Mouse (Mus musculus): ENCODE measurements around the gene Dapk1. TPM values are rescaled to one million over a fixed set of nuclear protein-coding genes. Genes with fewer than 3 reads are reported as not detected.

Dapk1 gene
- polyA plus RNA-seq, 1 experiment from 2014 or later = 34.5 TPM

DNA sequence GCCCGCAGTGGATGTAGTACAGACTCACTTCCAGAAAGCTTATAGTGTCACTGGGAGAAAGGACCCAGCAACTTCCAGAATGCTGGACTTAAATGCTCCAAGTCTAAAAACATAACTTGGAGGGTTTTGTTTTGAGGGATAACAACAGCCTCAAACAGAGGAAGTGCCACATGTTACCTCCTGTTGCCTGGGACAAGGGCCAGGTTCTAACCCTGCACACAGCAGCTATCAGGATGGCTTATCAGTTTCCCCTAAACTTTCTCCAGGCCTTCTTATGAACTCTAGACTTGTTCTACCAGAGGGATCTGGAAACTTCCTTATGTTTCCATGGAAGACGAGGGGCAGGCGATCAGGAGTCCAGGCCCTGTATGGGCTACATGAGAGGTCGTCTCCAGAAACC lies 85.7 kb downstream of the Dapk1 start:
- Histone ChIP-seq H3K36me3 (ENCODE audit: control insufficient read depth, insufficient read depth, low read length) (no peaks in the 10 kb centered on the region), H3K27me3 (ENCODE audit: control insufficient read depth, insufficient read depth, low read length) (no peaks in the 10 kb centered on the region), H3K4me3 (ENCODE audit: low read depth, low read length) (no peak overlapping the region), H3K4me1 (ENCODE audit: control insufficient read depth, insufficient read depth, low read length) (peaks cover 20% of the 10 kb centered on the region; the same call in 1 of the 2 replicates), H3K9me3 (ENCODE audit: control insufficient read depth, low read length) (no peaks in the 10 kb centered on the region), H3K9ac (replicated peaks; ENCODE audit: low read depth, low read length) (no peak overlapping the region), H3K27ac (ENCODE audit: low read depth, low read length) (no peak overlapping the region), H3K4me2 (ENCODE audit: low read depth, low read length) (no peak overlapping the region)
- WGBS = 91% methylated on average over 4 of the region's 4 CpGs
- no peak for ATAC-seq (ENCODE audit: low read depth)

DNA sequence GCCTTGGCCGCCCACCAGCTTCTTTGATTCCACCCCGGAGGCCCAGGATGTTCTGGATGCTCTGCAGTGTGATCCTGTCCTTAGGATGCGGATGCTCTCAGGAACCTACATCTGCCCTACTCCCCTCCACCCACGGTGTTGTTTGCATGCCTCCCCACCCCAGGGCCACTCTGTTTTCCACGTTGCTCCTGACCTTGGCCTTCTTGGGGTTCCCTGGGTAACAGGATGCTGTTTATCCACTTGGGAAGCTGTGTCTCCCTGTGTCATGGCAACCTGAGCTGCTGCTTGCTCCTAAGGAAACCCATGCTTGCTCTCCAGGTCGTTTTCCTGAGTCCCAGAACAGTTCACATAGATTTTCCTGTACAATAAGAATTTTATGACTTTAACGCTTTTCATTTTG lies 86.1 kb downstream of the Dapk1 start:
- ATAC-seq (ENCODE audit: low read depth) = no peak
- Histone ChIP-seq H3K27me3 (ENCODE audit: control insufficient read depth, insufficient read depth, low read length) (no peaks in the 10 kb centered on the region), H3K9ac (replicated peaks; ENCODE audit: low read depth, low read length) (no peak overlapping the region), H3K9me3 (ENCODE audit: control insufficient read depth, low read length) (no peaks in the 10 kb centered on the region), H3K27ac (ENCODE audit: low read depth, low read length) (no peak overlapping the region), H3K36me3 (ENCODE audit: control insufficient read depth, insufficient read depth, low read length) (no peaks in the 10 kb centered on the region), H3K4me1 (ENCODE audit: control insufficient read depth, insufficient read depth, low read length) (peaks cover 20% of the 10 kb centered on the region; the same call in 1 of the 2 replicates), H3K4me3 (ENCODE audit: low read depth, low read length) (no peak overlapping the region), H3K4me2 (ENCODE audit: low read depth, low read length) (no peak overlapping the region)
- 71% methylated on average over 7 of the region's 7 CpGs for WGBS

DNA sequence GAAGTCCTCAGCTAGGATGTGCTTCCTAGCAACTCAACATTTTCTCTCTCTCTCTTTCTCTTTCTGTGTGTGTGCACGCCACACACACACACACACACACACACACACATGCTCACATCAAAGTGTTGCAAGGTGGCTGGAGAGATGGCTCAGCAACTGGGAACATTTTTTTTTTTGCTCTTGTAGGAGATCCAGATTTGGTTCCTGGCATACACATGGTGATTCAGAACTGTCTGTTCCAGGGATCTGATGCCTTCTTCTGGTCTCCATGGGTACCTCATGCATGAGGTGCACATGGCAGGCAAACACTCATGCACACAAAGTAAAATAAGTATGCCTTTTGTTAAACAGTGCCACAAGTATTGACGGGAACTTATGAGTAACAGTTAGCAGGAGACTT lies 89.2 kb downstream of the Dapk1 start:
- Histone ChIP-seq H3K4me3 (ENCODE audit: low read depth, low read length) (no peak overlapping the region), H3K9ac (replicated peaks; ENCODE audit: low read depth, low read length) (no peak overlapping the region), H3K27me3 (ENCODE audit: control insufficient read depth, insufficient read depth, low read length) (no peaks in the 10 kb centered on the region), H3K4me1 (ENCODE audit: control insufficient read depth, insufficient read depth, low read length) (peaks cover 9% of the 10 kb centered on the region; the same call in 1 of the 2 replicates), H3K4me2 (ENCODE audit: low read depth, low read length) (no peak overlapping the region), H3K36me3 (ENCODE audit: control insufficient read depth, insufficient read depth, low read length) (no peaks in the 10 kb centered on the region), H3K9me3 (ENCODE audit: control insufficient read depth, low read length) (no peaks in the 10 kb centered on the region), H3K27ac (ENCODE audit: low read depth, low read length) (no peak overlapping the region)
- WGBS = 98% methylated on average over 2 of the region's 2 CpGs
- no peak for ATAC-seq (ENCODE audit: low read depth)

DNA sequence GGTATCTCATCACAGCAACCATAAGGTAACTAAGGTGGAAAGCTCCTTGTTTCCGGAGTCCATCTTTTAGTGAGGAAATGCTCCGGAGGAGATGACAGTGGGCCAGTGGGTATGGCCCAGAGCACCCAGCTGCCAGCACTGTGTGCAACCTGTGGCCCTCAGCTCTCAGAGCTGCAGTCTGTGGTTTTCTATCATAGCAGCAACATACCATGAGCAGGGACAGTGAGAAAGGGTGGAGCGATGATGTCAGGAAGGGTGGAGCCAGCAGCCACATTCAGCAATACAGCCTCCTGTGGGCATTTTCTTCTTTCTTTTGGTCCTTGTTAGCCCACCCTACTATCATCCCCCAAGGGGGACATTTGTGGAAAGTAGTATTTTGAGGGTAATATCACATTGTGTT lies 90.2 kb downstream of the Dapk1 start:
- Histone ChIP-seq H3K4me3 (ENCODE audit: low read depth, low read length) (no peak overlapping the region), H3K36me3 (ENCODE audit: control insufficient read depth, insufficient read depth, low read length) (peaks cover 4% of the 10 kb centered on the region; the same call in 1 of the 2 replicates), H3K4me2 (ENCODE audit: low read depth, low read length) (no peak overlapping the region), H3K27me3 (ENCODE audit: control insufficient read depth, insufficient read depth, low read length) (no peaks in the 10 kb centered on the region), H3K4me1 (ENCODE audit: control insufficient read depth, insufficient read depth, low read length) (peaks cover 9% of the 10 kb centered on the region; the same call in 1 of the 2 replicates), H3K9me3 (ENCODE audit: control insufficient read depth, low read length) (no peaks in the 10 kb centered on the region), H3K9ac (replicated peaks; ENCODE audit: low read depth, low read length) (no peak overlapping the region), H3K27ac (ENCODE audit: low read depth, low read length) (no peak overlapping the region)
- 96% methylated on average over 3 of the region's 3 CpGs for WGBS
- ATAC-seq (ENCODE audit: low read depth) = no peak

DNA sequence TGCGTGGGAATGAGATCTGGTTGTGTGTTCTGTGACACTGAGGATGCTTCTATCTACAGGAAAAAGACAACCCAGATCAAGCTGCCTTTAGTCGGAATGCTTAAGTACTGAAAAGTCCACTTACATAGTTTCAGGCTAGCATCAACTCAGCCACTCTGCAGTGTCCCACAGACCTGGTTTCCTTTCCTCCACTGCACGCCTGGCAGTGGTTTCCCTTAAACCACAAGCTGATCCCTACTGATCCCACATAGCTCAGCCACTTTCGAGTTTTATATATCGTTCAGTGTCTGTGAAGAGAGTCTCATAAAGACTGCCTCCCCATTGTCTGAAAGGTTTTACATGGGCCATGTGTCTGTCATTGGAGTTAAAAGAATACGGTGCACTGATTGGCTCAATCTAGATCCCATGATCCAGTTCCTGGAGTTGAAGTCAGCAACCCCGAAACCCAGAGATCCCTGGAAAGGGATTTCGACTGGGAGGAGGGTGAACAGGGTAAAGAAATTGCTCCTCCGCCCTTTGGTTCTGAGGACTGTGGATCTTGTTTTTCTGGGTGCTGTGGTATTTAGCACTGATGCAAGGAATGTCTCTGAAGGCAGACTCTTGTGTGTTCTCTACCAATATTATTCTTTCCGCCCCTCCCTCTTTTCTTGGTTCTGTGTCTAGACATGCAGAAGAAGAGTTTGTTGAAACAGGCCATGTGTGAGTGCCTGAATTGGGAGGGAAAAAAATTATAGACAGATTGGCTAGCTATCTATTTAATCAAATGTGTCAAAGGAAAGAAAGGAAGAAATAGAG lies 93.6 kb downstream of the Dapk1 start:
- H3K27ac ChIP-seq (ENCODE audit: low read depth, low read length) = no peak overlapping the region
- 69% methylated on average over 10 of the region's 10 CpGs for WGBS
- H3K4me2 ChIP-seq (ENCODE audit: low read depth, low read length) = no peak overlapping the region
- H3K9ac ChIP-seq (replicated peaks; ENCODE audit: low read depth, low read length) = no peak overlapping the region
- H3K9me3 ChIP-seq (ENCODE audit: control insufficient read depth, low read length) = no peaks in the 10 kb centered on the region
- H3K4me3 ChIP-seq (ENCODE audit: low read depth, low read length) = no peak overlapping the region
- no peaks in the 10 kb centered on the region for H3K4me1 ChIP-seq (ENCODE audit: control insufficient read depth, insufficient read depth, low read length)
- no peak for ATAC-seq (ENCODE audit: low read depth)
- no peaks in the 10 kb centered on the region for H3K27me3 ChIP-seq (ENCODE audit: control insufficient read depth, insufficient read depth, low read length)
- H3K36me3 ChIP-seq (ENCODE audit: control insufficient read depth, insufficient read depth, low read length) = peaks cover 4% of the 10 kb centered on the region; the same call in 1 of the 2 replicates

DNA sequence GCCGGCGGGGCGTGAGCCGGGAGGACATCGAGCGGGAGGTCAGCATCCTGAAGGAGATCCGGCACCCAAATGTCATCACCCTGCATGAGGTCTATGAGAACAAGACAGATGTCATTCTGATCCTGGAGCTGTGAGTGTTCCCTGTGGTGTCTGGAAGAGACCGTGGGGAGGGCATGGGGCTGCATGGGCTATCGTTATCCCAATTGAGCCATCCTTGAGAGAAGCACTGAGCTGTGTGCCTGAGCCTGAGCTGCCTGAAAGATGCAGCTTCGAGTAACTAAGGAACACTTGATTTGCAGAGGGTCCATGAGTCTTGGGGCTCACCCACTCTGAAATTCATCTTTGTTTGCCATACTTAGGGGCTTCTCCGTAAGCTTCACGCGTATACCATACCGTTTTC lies 94.6 kb downstream of the Dapk1 start:
- no peaks in the 10 kb centered on the region for H3K27me3 ChIP-seq (ENCODE audit: control insufficient read depth, insufficient read depth, low read length)
- H3K4me3 ChIP-seq (ENCODE audit: low read depth, low read length) = no peak overlapping the region
- peaks cover 4% of the 10 kb centered on the region; the same call in 1 of the 2 replicates for H3K36me3 ChIP-seq (ENCODE audit: control insufficient read depth, insufficient read depth, low read length)
- H3K9ac ChIP-seq (replicated peaks; ENCODE audit: low read depth, low read length) = no peak overlapping the region
- no peak overlapping the region for H3K4me2 ChIP-seq (ENCODE audit: low read depth, low read length)
- WGBS = 85% methylated on average over 14 of the region's 14 CpGs
- no peak overlapping the region for H3K27ac ChIP-seq (ENCODE audit: low read depth, low read length)
- H3K9me3 ChIP-seq (ENCODE audit: control insufficient read depth, low read length) = no peaks in the 10 kb centered on the region
- ATAC-seq (ENCODE audit: low read depth) = no peak
- H3K4me1 ChIP-seq (ENCODE audit: control insufficient read depth, insufficient read depth, low read length) = no peaks in the 10 kb centered on the region

DNA sequence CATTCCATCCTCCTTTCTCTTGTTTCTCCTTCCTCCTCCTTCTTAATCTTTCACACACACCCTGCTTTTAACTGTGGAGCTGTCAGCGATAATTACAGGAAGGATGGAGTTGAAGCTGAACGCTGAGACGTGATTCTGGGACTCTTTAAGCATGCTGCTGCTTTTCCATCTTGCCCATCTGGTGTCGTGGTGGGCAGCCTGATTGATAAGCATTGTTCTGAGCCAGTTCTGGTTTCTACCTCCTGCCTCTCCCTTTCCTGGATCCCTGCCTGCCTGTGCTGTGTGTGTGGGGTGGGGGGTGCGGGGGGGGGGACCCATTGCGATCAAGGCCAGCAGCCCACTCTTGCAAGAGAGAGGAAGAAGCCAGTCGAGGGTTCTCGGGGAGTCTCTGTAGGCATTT lies 95.0 kb downstream of the Dapk1 start:
- H3K27ac ChIP-seq (ENCODE audit: low read depth, low read length) = no peak overlapping the region
- 64% methylated on average over 8 of the region's 8 CpGs for WGBS

DNA sequence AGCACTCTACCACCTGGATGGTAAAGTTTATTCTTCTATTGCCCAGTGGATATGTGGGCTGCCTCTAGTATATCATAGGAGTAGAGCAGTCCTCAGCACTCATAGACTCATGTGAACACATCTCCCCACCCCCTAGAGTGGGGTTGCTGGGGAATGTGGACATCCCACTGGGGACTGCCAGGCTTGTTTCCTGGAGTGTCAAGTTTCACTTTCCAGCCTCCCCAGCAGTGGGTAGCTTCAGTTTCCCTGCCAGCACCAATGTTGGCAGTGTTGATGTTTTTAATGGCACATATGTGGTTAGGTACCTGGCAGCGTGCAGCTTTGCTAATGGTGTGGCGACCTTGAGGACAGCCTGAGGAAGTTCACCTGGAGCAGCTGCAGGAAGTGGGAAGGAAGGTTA lies 96.3 kb downstream of the Dapk1 start:
- Histone ChIP-seq H3K9me3 (ENCODE audit: control insufficient read depth, low read length) (no peaks in the 10 kb centered on the region), H3K27ac (ENCODE audit: low read depth, low read length) (no peak overlapping the region), H3K4me3 (ENCODE audit: low read depth, low read length) (no peak overlapping the region), H3K27me3 (ENCODE audit: control insufficient read depth, insufficient read depth, low read length) (no peaks in the 10 kb centered on the region), H3K9ac (replicated peaks; ENCODE audit: low read depth, low read length) (no peak overlapping the region), H3K4me1 (ENCODE audit: control insufficient read depth, insufficient read depth, low read length) (no peaks in the 10 kb centered on the region), H3K4me2 (ENCODE audit: low read depth, low read length) (no peak overlapping the region), H3K36me3 (ENCODE audit: control insufficient read depth, insufficient read depth, low read length) (peaks cover 4% of the 10 kb centered on the region; the same call in 1 of the 2 replicates)
- 91% methylated on average over 2 of the region's 2 CpGs for WGBS
- ATAC-seq (ENCODE audit: low read depth) = no peak

More for the DNA sequence above, 95.0 kb downstream of the Dapk1 start:
- Histone ChIP-seq H3K4me1 (ENCODE audit: control insufficient read depth, insufficient read depth, low read length) (no peaks in the 10 kb centered on the region), H3K4me2 (ENCODE audit: low read depth, low read length) (no peak overlapping the region), H3K36me3 (ENCODE audit: control insufficient read depth, insufficient read depth, low read length) (peaks cover 4% of the 10 kb centered on the region; the same call in 1 of the 2 replicates), H3K4me3 (ENCODE audit: low read depth, low read length) (no peak overlapping the region), H3K9ac (replicated peaks; ENCODE audit: low read depth, low read length) (no peak overlapping the region), H3K27me3 (ENCODE audit: control insufficient read depth, insufficient read depth, low read length) (no peaks in the 10 kb centered on the region), H3K9me3 (ENCODE audit: control insufficient read depth, low read length) (no peaks in the 10 kb centered on the region)
- no peak for ATAC-seq (ENCODE audit: low read depth)

DNA sequence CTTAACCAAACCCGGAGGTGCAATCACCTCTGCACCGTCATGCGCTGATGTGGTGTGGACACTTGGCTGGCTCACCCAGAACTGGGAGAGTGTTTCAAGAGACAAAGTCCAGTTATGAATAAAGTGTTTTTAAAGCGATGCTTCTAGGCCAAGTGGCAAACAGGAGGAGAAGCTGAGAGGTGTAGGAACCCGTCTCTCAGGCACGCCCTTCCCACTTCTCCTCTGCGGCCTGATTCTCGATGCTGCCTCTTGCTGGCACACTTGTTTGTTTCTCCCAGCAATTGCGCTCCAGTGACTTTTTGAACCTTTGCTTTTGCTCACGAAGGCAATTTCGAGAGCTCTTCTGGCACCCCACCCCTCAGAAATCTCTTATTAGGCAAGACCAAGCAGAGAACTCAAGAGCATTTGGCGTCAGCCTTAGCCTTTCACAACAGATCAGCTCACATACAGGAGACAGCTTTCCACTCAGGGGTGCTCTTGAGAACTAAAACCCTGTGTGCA lies 100.0 kb downstream of the Dapk1 start:
- Histone ChIP-seq H3K4me2 (ENCODE audit: low read depth, low read length) (no peak overlapping the region), H3K9me3 (ENCODE audit: control insufficient read depth, low read length) (no peaks in the 10 kb centered on the region), H3K36me3 (ENCODE audit: control insufficient read depth, insufficient read depth, low read length) (peaks cover 2% of the 10 kb centered on the region; the same call in 1 of the 2 replicates), H3K4me3 (ENCODE audit: low read depth, low read length) (no peak overlapping the region), H3K9ac (replicated peaks; ENCODE audit: low read depth, low read length) (no peak overlapping the region), H3K27me3 (ENCODE audit: control insufficient read depth, insufficient read depth, low read length) (no peaks in the 10 kb centered on the region), H3K27ac (ENCODE audit: low read depth, low read length) (no peak overlapping the region), H3K4me1 (ENCODE audit: control insufficient read depth, insufficient read depth, low read length) (no peaks in the 10 kb centered on the region)
- 86% methylated on average over 12 of the region's 12 CpGs for WGBS
- ATAC-seq (ENCODE audit: low read depth) = no peak

Data from neural tube, embryonic 14.5 days (tissue).